Mouse (Mus musculus): ENCODE results near the gene Rhot1. TPM values are rescaled to one million over a fixed set of nuclear protein-coding genes. Genes with fewer than 3 reads are reported as not detected.
A peak's percentile ranks its signal among the peaks of the same experiment; 100 is the strongest.

Rhot1 gene
- polyA plus RNA-seq, 1 experiment from 2014 or later: 67.4 TPM

DNA sequence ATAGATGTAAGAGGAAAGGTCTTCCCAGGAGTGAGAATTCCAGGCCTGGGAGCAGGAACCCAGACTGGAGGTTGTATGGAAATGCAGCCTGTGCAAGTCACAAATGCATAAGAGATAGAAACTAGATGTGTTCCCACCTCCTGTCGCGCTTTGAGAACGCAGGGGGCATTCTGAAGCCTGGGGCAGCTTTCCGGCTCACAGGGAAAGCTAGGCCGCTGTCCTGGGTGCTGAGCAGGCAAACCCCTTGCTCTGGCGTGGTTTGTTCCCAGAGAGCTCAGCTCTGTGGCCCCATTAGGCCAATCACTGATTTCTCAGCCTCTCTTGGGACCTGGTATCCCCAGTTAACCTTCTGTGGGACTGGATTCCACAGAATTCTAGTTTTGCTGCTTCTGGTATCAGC lies 103.7 kb downstream of the Rhot1 start:
- Histone ChIP-seq H3K4me2 (no peak overlapping the region), H3K9ac (no peak overlapping the region)
- 11% methylated on average over 6 of the region's 6 CpGs for WGBS

DNA sequence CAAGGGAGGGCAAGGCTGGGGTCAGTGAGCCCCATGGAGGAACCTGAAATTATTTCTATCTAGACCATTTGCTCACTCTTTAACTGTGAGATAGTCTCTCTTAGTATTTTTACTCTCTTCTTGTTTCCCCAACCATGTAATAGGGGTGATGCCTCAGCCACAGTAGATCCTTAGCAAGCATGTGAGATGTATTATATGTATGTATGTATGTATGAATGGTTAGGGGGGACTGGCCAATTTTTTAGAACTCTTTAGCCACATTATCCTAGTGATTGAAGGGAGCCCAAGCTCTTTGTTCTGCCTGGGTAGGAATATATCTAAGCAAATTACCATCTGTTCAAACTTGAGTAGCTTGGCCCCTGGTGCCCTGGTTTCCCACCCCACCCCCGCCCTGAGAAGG lies 104.6 kb downstream of the Rhot1 start:
- no peaks in the 10 kb centered on the region for H3K9me3 ChIP-seq
- no peak overlapping the region for H3K9ac ChIP-seq
- 86% methylated on average over 1 of the region's 1 CpGs for WGBS
- no peak overlapping the region for H3K27ac ChIP-seq (replicated peaks)
- H3K36me3 ChIP-seq: no peaks in the 10 kb centered on the region
- ATAC-seq (ENCODE audit: low FRiP score, low read depth): no peak
- H3K27me3 ChIP-seq: no peaks in the 10 kb centered on the region
- no peak overlapping the region for H3K4me3 ChIP-seq
- H3K4me1 ChIP-seq (replicated peaks): peaks cover 24% of the 10 kb centered on the region
- no peak overlapping the region for H3K4me2 ChIP-seq

More for the DNA sequence above, 103.7 kb downstream of the Rhot1 start:
- Histone ChIP-seq H3K4me1 (replicated peaks) (peaks cover 24% of the 10 kb centered on the region), H3K4me3 (no peak overlapping the region), H3K36me3 (no peaks in the 10 kb centered on the region), H3K27me3 (no peaks in the 10 kb centered on the region), H3K9me3 (no peaks in the 10 kb centered on the region), H3K27ac (replicated peaks) (0 out of 2 replicates have a peak overlapping the region, but pooled peaks have one; percentile 17)
- ATAC-seq (ENCODE audit: low FRiP score, low read depth): no peak

DNA sequence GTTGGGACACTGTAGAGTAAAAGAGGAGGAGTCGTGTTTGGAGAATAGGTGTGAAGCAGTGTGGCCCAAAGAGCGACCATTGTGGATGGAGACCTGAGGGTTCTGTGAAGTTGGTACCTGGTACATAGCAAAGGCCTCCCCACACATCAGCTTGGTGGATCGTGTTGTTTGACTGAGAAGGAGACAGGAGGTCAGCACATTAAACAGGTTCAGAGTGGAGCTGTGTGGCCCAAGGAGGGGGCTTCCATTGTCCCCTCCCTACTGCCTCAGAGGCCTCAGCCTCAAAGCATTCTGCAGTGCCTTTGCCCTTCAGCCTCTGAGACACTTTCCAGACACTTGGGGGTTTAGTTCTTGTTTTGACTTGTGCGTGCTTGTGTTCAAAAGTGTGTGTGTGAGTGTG lies 105.1 kb downstream of the Rhot1 start:
- no peak overlapping the region for H3K4me2 ChIP-seq
- H3K4me3 ChIP-seq: no peak overlapping the region
- 70% methylated on average over 4 of the region's 4 CpGs for WGBS
- H3K9me3 ChIP-seq: no peaks in the 10 kb centered on the region
- no peak for ATAC-seq (ENCODE audit: low FRiP score, low read depth)
- H3K9ac ChIP-seq: no peak overlapping the region
- H3K4me1 ChIP-seq (replicated peaks): peaks cover 24% of the 10 kb centered on the region
- H3K27me3 ChIP-seq: no peaks in the 10 kb centered on the region
- H3K36me3 ChIP-seq: no peaks in the 10 kb centered on the region
- no peak overlapping the region for H3K27ac ChIP-seq (replicated peaks)

DNA sequence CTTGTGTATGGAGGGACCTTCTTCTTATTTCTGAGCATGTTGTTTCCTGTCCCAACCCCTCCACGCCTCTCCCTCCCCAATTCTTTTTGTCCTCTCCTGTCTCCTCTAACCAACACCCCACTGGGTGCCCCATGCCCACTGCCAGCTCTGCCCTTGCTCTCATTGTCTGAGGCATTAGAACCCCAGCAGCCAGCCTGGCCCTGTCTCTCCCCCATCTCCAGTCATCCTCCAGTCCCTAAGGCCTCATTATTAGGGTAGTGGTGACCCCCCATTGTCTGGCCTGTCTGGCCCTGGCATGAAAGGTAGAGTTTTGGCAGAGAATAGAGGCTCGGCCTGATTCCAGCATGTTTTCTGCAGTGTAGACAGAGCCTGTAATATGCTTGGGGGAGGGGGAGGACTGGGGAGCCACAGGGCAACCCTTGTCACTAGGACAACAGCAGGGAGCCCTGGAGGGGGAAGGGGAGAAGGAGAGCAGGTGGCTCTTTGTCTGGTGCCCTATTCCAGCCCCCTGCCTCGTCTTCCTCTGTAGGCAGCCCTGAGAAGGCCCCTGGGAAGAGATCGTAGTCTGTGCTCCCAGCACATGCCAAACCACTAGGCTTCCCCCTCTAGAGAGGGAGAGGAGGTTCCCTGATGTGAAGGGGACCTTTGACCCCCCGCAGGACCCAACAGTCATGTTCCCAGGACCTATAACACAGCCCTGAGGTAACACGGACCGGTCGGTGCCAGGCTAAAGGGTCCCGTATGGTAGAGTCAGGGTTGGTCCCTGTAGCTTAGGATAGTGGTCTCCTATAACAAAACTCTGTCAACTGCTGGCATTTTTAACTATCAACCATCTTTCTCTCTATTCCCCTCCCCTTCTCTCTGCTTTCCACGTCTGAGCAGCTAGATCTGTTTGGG lies 107.2 kb downstream of the Rhot1 start:
- peak overlapping the region; percentile 28; the same call in 1 of the 2 replicates for H3K27ac ChIP-seq (replicated peaks)
- 24% methylated on average over 10 of the region's 10 CpGs for WGBS
- no peak overlapping the region for H3K4me2 ChIP-seq
- no peaks in the 10 kb centered on the region for H3K36me3 ChIP-seq
- no peaks in the 10 kb centered on the region for H3K9me3 ChIP-seq
- no peak overlapping the region for H3K4me3 ChIP-seq
- H3K9ac ChIP-seq: no peak overlapping the region
- no peaks in the 10 kb centered on the region for H3K27me3 ChIP-seq
- ATAC-seq (ENCODE audit: low FRiP score, low read depth): peak; percentile 85
- H3K4me1 ChIP-seq (replicated peaks): peaks cover 23% of the 10 kb centered on the region

Other genes starting within 250 kb of the Rhot1 start
- gene Utp6, start 246.6 kb upstream of the Rhot1 start, polyA plus RNA-seq (2015; fragmentation: Nextera tagmentation; extraction: Ambion mirVana): 37.0 and 37.1 TPM in 2 replicates
- gene Suz12, start 215.9 kb upstream of the Rhot1 start, polyA plus RNA-seq (2015; fragmentation: Nextera tagmentation; extraction: Ambion mirVana): 10.5 and 14.4 TPM in 2 replicates
- gene Crlf3, start 128.0 kb upstream of the Rhot1 start, polyA plus RNA-seq (2015; fragmentation: Nextera tagmentation; extraction: Ambion mirVana): 12.3 and 13.3 TPM in 2 replicates
- 4.6 and 4.9 TPM in 2 replicates for gene Atad5, start 119.6 kb upstream of the Rhot1 start, polyA plus RNA-seq (2015; fragmentation: Nextera tagmentation; extraction: Ambion mirVana)
- gene Tefm, start 66.8 kb upstream of the Rhot1 start, polyA plus RNA-seq (2015; fragmentation: Nextera tagmentation; extraction: Ambion mirVana): 19.4 and 24.4 TPM in 2 replicates
- gene Adap2, start 54.9 kb upstream of the Rhot1 start, polyA plus RNA-seq (2015; fragmentation: Nextera tagmentation; extraction: Ambion mirVana): 4.1 TPM in 2 replicates
- gene Rnf135, start 25.2 kb upstream of the Rhot1 start, polyA plus RNA-seq (2015; fragmentation: Nextera tagmentation; extraction: Ambion mirVana): 3.3 and 3.9 TPM in 2 replicates
- 6.9 and 8.1 TPM in 2 replicates for gene Rhbdl3, start 91.9 kb downstream of the Rhot1 start, polyA plus RNA-seq (2015; fragmentation: Nextera tagmentation; extraction: Ambion mirVana)
- gene 5730455P16Rik, start 169.0 kb downstream of the Rhot1 start, polyA plus RNA-seq (2015; fragmentation: Nextera tagmentation; extraction: Ambion mirVana): 34.2 and 39.0 TPM in 2 replicates
- gene Zfp207, start 174.3 kb downstream of the Rhot1 start, polyA plus RNA-seq (2015; fragmentation: Nextera tagmentation; extraction: Ambion mirVana): 164 and 175 TPM in 2 replicates
- gene Psmd11, start 219.6 kb downstream of the Rhot1 start, polyA plus RNA-seq (2015; fragmentation: Nextera tagmentation; extraction: Ambion mirVana): 264 and 269 TPM in 2 replicates